Mouse (Mus musculus) CH12.LX (cell line): ENCODE results near the gene Bub3. TPM values are rescaled to one million over a fixed set of nuclear protein-coding genes. Genes with fewer than 3 reads are reported as not detected.

Experiments
- DNase-seq: peaks from one replicate; pipeline ENCODE4 v3.0.0-alpha.2; 2013; ENCODE audit errors: extremely low read depth
- H3K27ac ChIP-seq: 2 replicates; pipeline ENCODE4 v1.5.1; 2012; ENCODE audit warnings: low read depth, mild to moderate bottlenecking, control low read depth, moderate library complexity; ENCODE audit not compliant: insufficient read depth
- H3K27me3 ChIP-seq: replicated peaks from 2 replicates; pipeline ENCODE3; 2012; ENCODE audit warnings: inconsistent platforms
- H3K36me3 ChIP-seq, 2 experiments: replicated peaks in 1 of 2; 2 replicates each; pipeline versions ENCODE3 to v1.6.1; 2012; ENCODE audit warnings: inconsistent platforms in 1 of 2, low read length in 1 of 2, mild to moderate bottlenecking in 1 of 2, mixed read lengths in 1 of 2, moderate library complexity in 1 of 2; ENCODE audit not compliant: control insufficient read depth in 1 of 2, insufficient read depth in 1 of 2
- H3K4me1 ChIP-seq, 2 experiments: 2 replicates each; pipeline ENCODE4 v1.6.1; 2012; ENCODE audit warnings: inconsistent platforms in 1 of 2, moderate library complexity in 1 of 2; ENCODE audit not compliant: insufficient read depth in 2 of 2, control insufficient read depth in 1 of 2
- H3K4me2 ChIP-seq: 2 replicates; pipeline ENCODE4 v1.6.1; 2012; ENCODE audit warnings: low read depth, mild to moderate bottlenecking, control low read depth; ENCODE audit not compliant: poor library complexity, insufficient read depth, severe bottlenecking
- H3K4me3 ChIP-seq, 3 experiments: fragments of 150-350 bp in 1 of 3; sonication (generic) in 1 of 3; replicated peaks in 1 of 3; 2 replicates each; pipeline versions ENCODE3 to v1.5.1; 2011 to 2012; ENCODE audit warnings: low read depth in 2 of 3, low read length in 2 of 3, mild to moderate bottlenecking in 2 of 3, moderate library complexity in 2 of 3, control low read depth in 1 of 3, improper control_type of control experiment in 1 of 3, inconsistent platforms in 1 of 3, mixed read lengths in 1 of 3; ENCODE audit not compliant: poor library complexity in 1 of 3
- H3K79me2 ChIP-seq: replicated peaks from 2 replicates; pipeline ENCODE4 v1.6.1; 2012; ENCODE audit warnings: mild to moderate bottlenecking, moderate library complexity; ENCODE audit not compliant: control insufficient read depth, poor library complexity, insufficient read depth, severe bottlenecking; ENCODE audit errors: extremely low read depth
- H3K9ac ChIP-seq: 2 replicates; pipeline ENCODE4 v1.6.1; 2012; ENCODE audit warnings: low read depth, mild to moderate bottlenecking, control low read depth, moderate library complexity; ENCODE audit not compliant: insufficient read depth
- H3K9me3 ChIP-seq: replicated peaks from 2 replicates; pipeline ENCODE3; 2012; ENCODE audit warnings: low read length, inconsistent platforms, mixed read lengths
- CHD2 ChIP-seq: IDR thresholded peaks from 2 replicates; pipeline ENCODE4 v1.6.1; 2011; ENCODE audit warnings: low read length, improper control_type of control experiment
- ELF1 ChIP-seq: IDR thresholded peaks from 2 replicates; pipeline ENCODE4 v1.6.1; 2014; ENCODE audit warnings: low read depth, mild to moderate bottlenecking, inconsistent platforms, low read length, improper control_type of control experiment
- EP300 ChIP-seq: IDR thresholded peaks from 2 replicates; pipeline ENCODE4 v1.6.1; 2011; ENCODE audit warnings: low read length, improper control_type of control experiment
- HCFC1 ChIP-seq: IDR thresholded peaks from 2 replicates; pipeline ENCODE4 v1.6.1; 2012; ENCODE audit warnings: low read depth, mild to moderate bottlenecking, inconsistent platforms, low read length, improper control_type of control experiment
- JUND ChIP-seq: conservative IDR thresholded peaks from 2 replicates; pipeline ENCODE4 v1.6.1; 2011; ENCODE audit warnings: low read depth, low read length, improper control_type of control experiment
- KAT2A ChIP-seq: IDR thresholded peaks from 2 replicates; pipeline ENCODE4 v1.6.1; 2012; ENCODE audit warnings: low read length, improper control_type of control experiment, inconsistent platforms; ENCODE audit not compliant: insufficient replicate concordance
- MEF2A ChIP-seq: IDR thresholded peaks from 2 replicates; pipeline ENCODE4 v1.6.1; 2014; ENCODE audit warnings: low read depth, mild to moderate bottlenecking, inconsistent platforms, low read length, improper control_type of control experiment, borderline replicate concordance
- MYC ChIP-seq: IDR thresholded peaks from 2 replicates; pipeline ENCODE4 v1.6.1; 2011; ENCODE audit warnings: low read depth, mild to moderate bottlenecking, improper control_type of control experiment, low read length
- NRF1 ChIP-seq: IDR thresholded peaks from 2 replicates; pipeline ENCODE4 v1.6.1; 2014; ENCODE audit warnings: low read depth, mild to moderate bottlenecking, inconsistent platforms, low read length, improper control_type of control experiment, moderate library complexity
- POLR2AphosphoS2 ChIP-seq: IDR thresholded peaks from 2 replicates; pipeline ENCODE4 v1.6.1; 2011; ENCODE audit warnings: low read depth, low read length, improper control_type of control experiment
- SIN3A ChIP-seq: IDR thresholded peaks from 2 replicates; pipeline ENCODE4 v1.6.1; 2012; ENCODE audit warnings: low read length, improper control_type of control experiment, inconsistent platforms
- USF1 ChIP-seq: IDR thresholded peaks from 2 replicates; pipeline ENCODE4 v1.6.1; 2014; ENCODE audit warnings: low read depth, mild to moderate bottlenecking, inconsistent platforms, low read length, improper control_type of control experiment
- ZC3H11A ChIP-seq: IDR thresholded peaks from 2 replicates; pipeline ENCODE4 v1.6.1; 2012; ENCODE audit warnings: low read depth, mild to moderate bottlenecking, inconsistent platforms, low read length, improper control_type of control experiment
- ZKSCAN1 ChIP-seq: IDR thresholded peaks from 2 replicates; pipeline ENCODE4 v1.6.1; 2012; ENCODE audit warnings: low read depth, inconsistent platforms, low read length, improper control_type of control experiment, borderline replicate concordance
- ZNF384 ChIP-seq: IDR thresholded peaks from 2 replicates; pipeline ENCODE4 v1.6.1; 2012; ENCODE audit warnings: low read depth, low read length, improper control_type of control experiment, inconsistent platforms
- dilution Hi-C: fragments of 300-500 bp; cut with MboI; formaldehyde crosslinking; loops from 2 replicates; pipeline ENCODE4 v1.14.3; 2020; ENCODE audit warnings: low sequenced_read_pairs; ENCODE audit not compliant: extremely low pct_unique_long_range_greater_than_20kb, extremely low pct_ligation_motif_present
- in situ Hi-C: fragments of 300-500 bp; cut with MboI; formaldehyde crosslinking; loops from 3 replicates; pipeline ENCODE4 v1.14.3; 2019; ENCODE audit warnings: low sequenced_read_pairs, low pct_ligation_motif_present, low pct_unique_long_range_greater_than_20kb, mixed read lengths
- polyA plus RNA-seq: library from polyadenylated mRNA; unstranded; fragments of >175 nt; gene quantifications from 2 replicates; pipeline ENCODE4 v1.2.1, GENCODE M21; 2012; ENCODE audit warnings: low read depth; ENCODE audit not compliant: insufficient read length
- total RNA-seq, 2 experiments: library from RNA; depleted of rRNA; stranded (reverse); fragments of 300-350 nt in 1 of 2; fragments of >200 nt in 1 of 2; gene quantifications; 2 replicates each; pipeline ENCODE4 v1.2.3; 2012 to 2014

Gene Bub3
- total and polyA plus RNA-seq, 3 experiments, result 159 to 250 (median 161) TPM

DNA sequence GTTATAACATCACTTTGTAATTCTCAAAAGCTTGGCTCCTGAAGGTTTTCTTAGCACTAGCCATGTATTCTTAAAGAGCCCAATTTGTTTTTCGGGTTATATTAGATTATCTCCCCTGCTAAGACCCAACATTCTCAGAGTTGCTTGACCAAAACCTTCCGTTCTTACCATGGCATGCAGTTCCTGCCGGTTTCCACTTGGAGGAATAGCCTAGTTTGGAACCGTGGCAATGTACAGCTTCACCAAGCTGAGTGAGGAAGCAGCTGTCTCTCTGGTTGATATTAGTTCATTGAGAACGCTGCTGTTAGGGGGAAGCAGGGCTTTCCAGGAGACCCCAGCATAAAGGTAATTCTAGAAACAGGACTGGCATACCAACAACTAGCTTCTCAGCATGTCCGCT, 15.2 kb downstream of the Bub3 start:
- no peak overlapping the region for H3K4me3 ChIP-seq
- H3K9ac ChIP-seq, result no peak overlapping the region
- in situ Hi-C loops, result no loop called here
- H3K79me2 ChIP-seq, result peaks cover 1% of the 10 kb centered on the region
- TF ChIP-seq ELF1, result no peak
- TF ChIP-seq SIN3A, result no peak
- TF ChIP-seq CHD2, result no peak
- no peak for TF ChIP-seq USF1
- no peak for TF ChIP-seq JUND
- TF ChIP-seq ZNF384, result no peak
- no peak for TF ChIP-seq KAT2A
- no peak for TF ChIP-seq NRF1
- no peak for TF ChIP-seq POLR2AphosphoS2
- no peak for TF ChIP-seq MEF2A
- TF ChIP-seq, all 38 proteins: peak for 0
- Histone ChIP-seq H3K9me3 (no peaks in the 10 kb centered on the region), H3K27me3 (no peaks in the 10 kb centered on the region), H3K27ac (no peak overlapping the region), H3K4me1 (no peaks in the 10 kb centered on the region), H3K36me3 (peaks cover 25 to 57% of the 10 kb centered on the region in 2 experiments), H3K4me2 (no peak overlapping the region)
- dilution Hi-C loops, result no loop called here
- DNase-seq, result no peak

DNA sequence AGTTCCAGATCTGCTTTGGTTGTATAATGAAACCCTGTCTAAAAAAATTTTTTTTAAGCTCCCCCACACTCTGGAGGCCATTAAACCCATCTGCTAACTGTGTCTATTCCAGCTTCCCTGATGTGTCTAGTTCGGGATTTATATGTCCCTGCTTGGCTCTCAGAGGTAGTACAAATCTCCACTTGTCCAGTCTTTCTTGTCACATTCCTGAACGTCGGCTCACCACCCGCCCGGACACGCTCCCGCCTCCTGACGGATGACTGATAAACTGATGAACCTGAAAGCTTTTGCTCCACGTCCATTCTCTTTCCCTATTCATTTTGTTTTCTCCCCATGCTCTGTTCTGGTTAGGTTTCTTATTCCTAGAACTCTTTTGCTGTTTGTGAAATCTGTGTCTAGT, 22.2 kb downstream of the Bub3 start:
- TF ChIP-seq ELF1 (no peak), MEF2A (no peak), EP300 (no peak), MYC (no peak)
- Histone ChIP-seq H3K27me3 (no peaks in the 10 kb centered on the region), H3K79me2 (no peaks in the 10 kb centered on the region), H3K4me3 (no peak overlapping the region), H3K9me3 (no peaks in the 10 kb centered on the region), H3K4me1 (no peaks in the 10 kb centered on the region), H3K27ac (no peak overlapping the region), H3K9ac (no peak overlapping the region), H3K36me3 (no peaks in the 10 kb centered on the region), H3K4me2 (no peak overlapping the region)
- dilution Hi-C loops, result no loop called here
- DNase-seq, result no peak
- in situ Hi-C loops, result no loop called here

DNA sequence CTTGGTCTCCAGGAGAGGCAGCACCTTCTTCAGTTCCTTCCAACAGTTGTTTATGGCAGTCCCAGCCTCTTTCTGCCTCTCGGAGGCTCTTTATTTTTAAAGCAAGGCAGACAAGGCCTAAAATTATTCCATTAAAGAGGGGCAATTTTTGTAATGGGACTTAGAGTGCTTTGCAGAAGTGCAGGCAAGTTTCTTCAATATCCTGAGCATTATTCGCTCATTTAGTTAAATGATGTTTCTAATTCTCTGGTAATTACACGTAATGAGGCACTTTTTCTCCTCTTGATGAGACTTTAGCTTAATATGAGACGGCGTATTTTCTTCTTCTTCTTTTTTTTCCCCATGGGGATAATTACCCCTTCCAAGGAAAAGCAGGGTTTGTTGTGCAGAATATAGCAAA, 25.5 kb downstream of the Bub3 start:
- Histone ChIP-seq H3K4me3 (no peak overlapping the region), H3K4me1 (peaks cover 0 to 3% of the 10 kb centered on the region in 2 experiments; a peak in 2 of 4 replicates), H3K27me3 (peaks cover 1% of the 10 kb centered on the region), H3K4me2 (no peak overlapping the region), H3K9ac (no peak overlapping the region), H3K27ac (no peak overlapping the region), H3K79me2 (no peaks in the 10 kb centered on the region), H3K9me3 (no peaks in the 10 kb centered on the region), H3K36me3 (no peaks in the 10 kb centered on the region)
- in situ Hi-C loops, result no loop called here
- DNase-seq, result no peak
- TF ChIP-seq JUND (no peak), ZKSCAN1 (no peak), HCFC1 (no peak), ZC3H11A (no peak)
- dilution Hi-C loops, result no loop called here
